Mouse (Mus musculus) C2C12 (cell line): ENCODE data around the gene Atp2a2. TPM values are rescaled to one million over a fixed set of nuclear protein-coding genes. Genes with fewer than 3 reads are reported as not detected.

ENCODE experiments used
- H3K27me3 ChIP-seq: one replicate; pipeline ENCODE4 v1.6.1; 2011; ENCODE audit not compliant: control insufficient read depth, insufficient read depth, insufficient read length
- H3K36me3 ChIP-seq: one replicate; pipeline ENCODE4 v1.6.1; 2011; ENCODE audit not compliant: control insufficient read depth, insufficient read depth
- H3K4me3 ChIP-seq: one replicate; pipeline ENCODE4 v1.5.1; 2011; ENCODE audit warnings: mild to moderate bottlenecking, control low read depth; ENCODE audit not compliant: poor library complexity, insufficient read depth, severe bottlenecking
- H3K79me2 ChIP-seq: one replicate; pipeline ENCODE4 v1.6.1; 2011; ENCODE audit not compliant: control insufficient read depth, insufficient read depth
- H3K79me3 ChIP-seq: one replicate; pipeline ENCODE4 v1.6.1; 2011; ENCODE audit warnings: low read depth, control low read depth
- H3ac ChIP-seq: one replicate; pipeline ENCODE3; 2011; ENCODE audit warnings: low read depth; ENCODE audit not compliant: control insufficient read depth, insufficient read length
- CEBPB ChIP-seq: IDR thresholded peaks from one replicate; pipeline ENCODE4 v1.6.1; 2011; ENCODE audit warnings: low read depth, mild to moderate bottlenecking, control low read depth, moderate library complexity
- CTCF ChIP-seq: IDR thresholded peaks from one replicate; pipeline ENCODE4 v1.5.1; 2011; ENCODE audit not compliant: control insufficient read depth, insufficient read depth, insufficient read length
- FOSL1 ChIP-seq: IDR thresholded peaks from one replicate; pipeline ENCODE4 v1.8.0; 2011; ENCODE audit warnings: mild to moderate bottlenecking, low read length; ENCODE audit not compliant: poor library complexity, insufficient read depth, severe bottlenecking
- MAX ChIP-seq: IDR thresholded peaks from one replicate; pipeline ENCODE4 v1.6.1; 2011; ENCODE audit warnings: mild to moderate bottlenecking, control low read depth
- MYOD1 ChIP-seq: IDR thresholded peaks from one replicate; pipeline ENCODE4 v1.6.1; 2011; ENCODE audit warnings: low read depth; ENCODE audit not compliant: control insufficient read depth, insufficient read length
- MYOG ChIP-seq: IDR thresholded peaks from one replicate; pipeline ENCODE4 v1.6.1; 2011; ENCODE audit not compliant: control insufficient read depth, insufficient read length; ENCODE audit errors: extremely low read depth
- USF1 ChIP-seq: IDR thresholded peaks from one replicate; pipeline ENCODE4 v1.6.1; 2011; ENCODE audit warnings: low read depth, mild to moderate bottlenecking, control low read depth, moderate library complexity
- polyA plus RNA-seq: library from polyadenylated mRNA; unstranded; fragments of >200 nt; fragmentation: generic; extraction: Trizol; gene quantifications from one replicate; pipeline ENCODE4 v1.2.1, GENCODE M21; 2012; ENCODE audit warnings: missing spikeins

Gene Atp2a2
- polyA plus RNA-seq, 1 experiment: 101 TPM

DNA sequence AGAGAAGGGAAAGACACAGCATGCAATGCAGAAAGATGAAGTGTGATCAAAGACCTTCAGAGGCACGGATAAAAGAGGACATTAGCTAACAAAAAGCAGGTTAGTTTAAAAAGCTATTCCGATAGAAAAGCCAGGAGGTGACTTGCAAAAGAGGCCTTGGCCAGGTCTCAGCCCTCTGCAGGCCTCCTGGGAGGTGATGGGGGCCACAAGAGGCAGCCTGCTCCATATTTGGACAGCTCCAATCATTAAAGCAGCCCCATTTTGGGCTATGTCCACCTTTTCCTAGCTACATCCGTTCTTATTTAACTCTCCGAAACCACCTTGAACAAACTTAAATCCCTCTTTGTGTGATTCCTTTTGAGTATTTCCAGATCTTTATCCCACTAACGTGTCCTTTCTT is 3.5 kb upstream of the Atp2a2 start:
- H3K79me3 ChIP-seq: peaks cover 6% of the 10 kb centered on the region
- TF ChIP-seq CEBPB (no peak), MYOD1 (no peak), MAX (no peak), MYOG (no peak), CTCF (no peak), USF1 (no peak), FOSL1 (no peak)
- H3K36me3 ChIP-seq: peaks cover 1% of the 10 kb centered on the region

DNA sequence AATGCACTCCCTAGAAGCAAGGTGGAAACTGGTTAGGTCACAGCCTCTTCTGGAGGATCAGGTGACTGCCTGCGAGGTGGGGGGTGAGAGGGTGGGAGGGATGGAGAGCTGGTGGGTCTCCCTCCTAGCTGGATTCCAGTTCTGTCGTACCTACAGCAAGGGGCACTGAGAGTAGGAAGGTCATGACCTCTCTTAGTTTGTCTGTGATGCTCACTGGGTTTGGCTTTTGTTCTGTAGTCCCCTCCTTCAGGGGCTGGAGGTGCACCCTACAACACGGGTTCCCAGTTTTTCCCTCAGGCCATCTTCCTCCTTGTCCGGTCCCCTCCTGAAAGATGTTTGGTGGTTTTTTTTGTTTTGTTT is 1.7 kb upstream of the Atp2a2 start:
- no peak overlapping the region for H3ac ChIP-seq
- peaks cover 24% of the 10 kb centered on the region for H3K79me3 ChIP-seq
- H3K27me3 ChIP-seq: no peaks in the 10 kb centered on the region
- H3K4me3 ChIP-seq: no peak overlapping the region
- TF ChIP-seq USF1: no peak
- no peak for TF ChIP-seq CTCF
- no peak for TF ChIP-seq FOSL1
- TF ChIP-seq MAX: no peak
- no peak for TF ChIP-seq CEBPB
- no peak for TF ChIP-seq MYOD1
- no peak for TF ChIP-seq MYOG
- peaks cover 31% of the 10 kb centered on the region for H3K79me2 ChIP-seq
- H3K36me3 ChIP-seq: peaks cover 19% of the 10 kb centered on the region

More for the DNA sequence above, 3.5 kb upstream of the Atp2a2 start:
- no peaks in the 10 kb centered on the region for H3K27me3 ChIP-seq
- no peak overlapping the region for H3ac ChIP-seq
- H3K79me2 ChIP-seq: peaks cover 13% of the 10 kb centered on the region
- H3K4me3 ChIP-seq: no peak overlapping the region

DNA sequence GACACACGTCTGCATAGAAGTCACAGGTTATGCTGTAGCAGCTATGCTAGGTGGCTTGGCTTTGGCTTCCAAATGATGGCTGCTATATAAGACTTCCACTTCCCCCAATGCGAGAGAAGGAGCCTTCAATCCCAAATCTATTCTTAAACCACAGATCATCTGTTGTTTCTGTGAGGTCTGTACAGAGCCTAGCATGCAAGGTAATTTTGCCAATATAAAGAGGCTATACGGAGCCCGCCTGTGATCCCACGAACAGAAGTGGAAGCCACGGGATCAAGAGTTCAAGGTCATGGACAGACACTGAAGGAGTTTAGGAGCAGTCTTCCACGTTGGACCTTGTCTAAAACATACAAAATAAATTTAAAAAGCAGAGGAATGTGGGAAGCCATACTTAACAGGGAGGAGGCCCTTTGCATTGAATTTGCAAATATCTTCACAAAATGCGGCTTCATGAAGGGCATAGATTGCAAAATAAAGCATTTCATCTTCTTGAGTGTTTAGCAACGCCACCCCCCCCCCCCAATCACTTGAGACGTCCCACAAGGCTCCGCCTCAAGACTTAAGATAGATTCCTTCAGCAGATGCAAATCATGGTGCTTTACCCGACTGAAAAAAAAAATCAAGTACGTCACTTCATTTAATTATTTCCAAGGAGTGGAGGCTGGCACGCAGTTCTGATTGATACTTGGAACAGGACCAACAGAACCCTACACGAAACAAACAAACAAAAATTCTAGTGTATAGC is 1.2 kb upstream of the Atp2a2 start:
- H3K4me3 ChIP-seq: no peak overlapping the region
- H3K79me2 ChIP-seq: peaks cover 36% of the 10 kb centered on the region
- H3K27me3 ChIP-seq: no peaks in the 10 kb centered on the region
- TF ChIP-seq USF1: no peak
- TF ChIP-seq CTCF: no peak
- no peak for TF ChIP-seq MYOG
- TF ChIP-seq MAX: no peak
- peak overlapping the region; percentile 65 for H3ac ChIP-seq
- H3K79me3 ChIP-seq: peaks cover 30% of the 10 kb centered on the region
- H3K36me3 ChIP-seq: peaks cover 24% of the 10 kb centered on the region

DNA sequence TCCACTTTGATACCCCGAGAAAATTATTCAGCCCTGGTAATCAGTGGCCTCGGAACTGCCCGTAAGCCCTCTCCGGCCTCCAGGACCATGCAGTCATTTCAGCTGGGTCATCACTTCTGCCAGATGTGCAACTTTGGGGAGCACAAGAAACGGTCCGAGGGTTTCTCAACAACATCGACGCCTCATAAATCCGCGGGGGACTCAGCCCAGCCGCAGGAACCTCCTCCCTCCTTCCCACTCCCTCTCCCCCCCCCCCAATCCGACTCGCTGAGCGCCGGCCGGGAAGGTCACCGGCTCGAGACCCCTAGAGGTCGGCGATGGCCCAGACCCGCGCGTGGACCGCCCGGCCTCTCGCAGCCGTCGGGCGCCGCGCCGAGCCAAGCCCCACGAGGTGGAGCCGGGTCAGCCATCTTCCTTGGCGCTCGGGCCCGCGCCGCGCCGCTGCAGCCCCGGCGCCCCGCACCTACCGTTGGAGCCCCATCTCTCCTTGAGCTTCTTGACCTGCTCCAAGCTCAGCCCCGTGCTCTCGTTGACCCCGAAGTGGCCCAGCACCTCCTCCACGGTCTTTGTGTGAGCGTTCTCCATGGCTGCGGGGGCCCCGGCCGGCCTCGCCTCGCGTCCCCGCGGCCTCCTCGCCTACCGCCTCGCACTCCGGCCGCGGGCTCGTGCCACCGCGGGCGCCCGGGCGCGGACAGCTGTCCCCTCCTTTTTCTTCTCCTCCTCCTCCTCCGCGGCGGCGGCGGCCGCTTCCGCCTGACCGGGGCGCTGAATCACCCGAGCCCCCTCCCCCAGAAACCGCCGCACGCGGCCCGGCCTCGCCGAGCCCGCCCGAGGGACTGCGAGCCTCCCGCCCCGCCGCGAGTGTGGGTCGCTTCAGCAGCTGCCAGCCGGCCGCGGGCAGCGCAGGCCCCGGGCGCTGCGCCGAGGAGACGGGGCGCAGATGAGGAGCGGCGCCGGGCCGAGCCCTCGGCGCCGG is 636 bp downstream of the Atp2a2 start:
- Histone ChIP-seq H3K79me2 (peaks cover 54% of the 10 kb centered on the region), H3ac (peak overlapping the region; percentile 97), H3K79me3 (peaks cover 48% of the 10 kb centered on the region), H3K36me3 (peaks cover 40% of the 10 kb centered on the region), H3K4me3 (peak overlapping the region; percentile 79), H3K27me3 (no peaks in the 10 kb centered on the region)
- TF ChIP-seq CEBPB: no peak
- no peak for TF ChIP-seq USF1
- TF ChIP-seq FOSL1: no peak
- TF ChIP-seq MAX: peak; percentile 11
- TF ChIP-seq MYOG: no peak

DNA sequence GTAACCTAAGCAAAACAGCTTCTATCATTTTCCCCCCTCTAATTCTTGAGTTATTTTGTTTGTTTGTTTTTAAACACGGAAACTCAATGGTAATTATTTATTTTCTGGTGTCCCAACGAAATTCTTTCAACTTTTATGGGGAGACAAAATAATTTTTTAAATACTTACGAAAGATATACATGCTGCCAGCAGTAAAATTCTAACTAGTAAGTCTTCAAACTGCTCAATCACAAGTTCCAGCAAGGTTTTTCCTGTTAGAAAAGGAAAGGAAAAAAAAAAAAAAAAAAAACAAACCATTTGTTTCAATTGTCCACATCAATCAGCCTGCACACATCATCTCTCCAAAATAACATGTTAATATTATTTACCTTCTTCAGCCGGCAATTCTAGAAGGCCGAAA is 1.5 kb downstream of the Atp2a2 start:
- Histone ChIP-seq H3ac (peak overlapping the region; percentile 97), H3K36me3 (peaks cover 48% of the 10 kb centered on the region), H3K4me3 (peak overlapping the region; percentile 79), H3K79me2 (peaks cover 63% of the 10 kb centered on the region), H3K27me3 (no peaks in the 10 kb centered on the region), H3K79me3 (peaks cover 56% of the 10 kb centered on the region)
- TF ChIP-seq FOSL1: no peak
- TF ChIP-seq MYOG: no peak
- no peak for TF ChIP-seq MAX
- TF ChIP-seq USF1: no peak
- TF ChIP-seq CTCF: no peak
- TF ChIP-seq MYOD1: no peak
- TF ChIP-seq CEBPB: no peak
